Mouse (Mus musculus): ENCODE data around the gene Osbpl3.
A peak's percentile ranks its signal among the peaks of the same experiment; 100 is the strongest.
"Not testable (repeated sequence)": the region's sequence is repeated elsewhere in the genome, so short reads cannot be mapped to it uniquely, and the experiment has no call there.

Osbpl3 gene

GRCm38 (mm10) chr6:50453651-50454050 is 2.4 kb downstream of the Osbpl3 start:
- DNase-seq (ENCODE audit: low read depth, low spot score) = peak; percentile 16

DNA sequence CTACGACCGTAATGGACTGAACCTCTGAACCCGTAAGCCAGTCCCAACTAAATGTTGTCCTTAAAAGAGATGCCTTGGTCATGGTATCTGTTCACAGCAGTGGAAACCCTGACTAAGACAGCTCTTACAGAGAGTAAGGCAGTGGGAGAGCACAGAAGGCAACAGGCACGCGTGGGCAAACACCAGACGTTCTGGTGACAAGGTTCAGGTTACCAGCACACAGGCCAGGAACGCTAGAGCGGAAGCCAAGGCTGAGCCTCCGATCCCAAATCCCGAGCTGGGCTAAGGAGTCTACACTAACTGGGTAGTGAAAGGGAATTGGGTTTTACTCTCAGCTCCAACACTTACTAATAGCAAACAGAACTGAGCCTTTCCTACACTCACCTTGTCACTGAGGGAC is 3.8 kb downstream of the Osbpl3 start:
- no peak for DNase-seq (ENCODE audit: low read depth, low spot score)

DNA sequence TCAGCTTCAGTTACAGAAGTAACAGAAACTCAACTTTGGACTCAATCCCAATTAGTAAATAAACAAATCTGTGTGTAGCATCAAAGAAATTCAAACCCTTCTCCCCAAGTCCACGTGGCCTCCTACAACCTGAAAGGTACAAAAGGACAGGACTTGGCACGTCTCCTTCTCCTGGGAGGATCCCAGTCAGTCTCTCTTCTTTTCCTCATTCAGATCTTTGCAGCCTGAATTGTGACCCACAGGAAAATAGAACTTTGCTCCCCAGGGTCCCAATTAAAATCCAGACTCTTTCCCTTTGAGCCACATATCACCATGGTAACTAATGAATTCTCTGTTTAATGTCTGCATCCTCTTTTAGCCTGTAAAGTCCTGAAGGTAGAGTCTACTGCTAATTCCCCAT is 10.4 kb downstream of the Osbpl3 start:
- no peak for DNase-seq (ENCODE audit: low read depth, low spot score)

DNA sequence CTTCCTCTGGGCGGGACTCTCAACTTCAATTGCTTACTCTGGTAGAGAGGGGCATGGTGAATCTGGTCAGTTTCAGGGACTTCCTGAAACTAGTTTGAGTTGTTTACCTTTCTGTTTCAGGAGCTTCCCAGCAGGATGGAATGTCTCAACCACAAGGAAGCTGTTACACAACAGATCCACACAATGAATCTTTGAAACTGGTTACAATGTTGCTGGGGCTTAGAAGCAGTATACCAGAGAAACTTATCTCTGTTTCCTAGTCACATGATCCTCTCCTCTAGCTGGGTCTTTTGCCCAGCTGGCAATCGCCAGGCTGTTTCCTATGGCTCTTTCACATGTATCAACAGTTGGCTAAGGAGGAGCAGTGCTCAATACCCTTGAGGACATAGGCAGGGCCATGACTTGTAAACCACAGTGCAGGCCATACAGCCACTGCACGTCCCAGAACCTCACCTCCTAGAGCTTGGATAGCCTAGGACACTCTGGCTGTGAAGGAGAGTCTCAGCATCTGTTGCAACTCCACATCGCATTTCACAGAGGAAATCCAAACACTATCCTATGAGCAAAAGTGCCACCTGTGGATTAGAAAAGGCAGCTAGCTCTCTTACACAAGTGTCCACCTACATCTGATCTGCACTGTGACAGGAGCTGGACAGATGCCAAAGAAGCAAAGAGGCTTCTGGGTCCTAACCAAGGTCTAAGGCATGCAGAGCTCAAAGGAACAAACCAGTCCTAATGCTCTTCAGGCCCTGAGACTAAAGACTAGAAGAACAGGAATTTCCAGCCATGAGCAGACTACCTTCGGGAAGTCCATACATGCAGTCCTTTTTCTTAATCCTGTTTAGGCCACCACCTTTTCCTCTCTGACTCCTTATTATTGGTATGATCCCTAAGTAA is 14.8 kb downstream of the Osbpl3 start:
- no peak for DNase-seq (ENCODE audit: low read depth, low spot score)

DNA sequence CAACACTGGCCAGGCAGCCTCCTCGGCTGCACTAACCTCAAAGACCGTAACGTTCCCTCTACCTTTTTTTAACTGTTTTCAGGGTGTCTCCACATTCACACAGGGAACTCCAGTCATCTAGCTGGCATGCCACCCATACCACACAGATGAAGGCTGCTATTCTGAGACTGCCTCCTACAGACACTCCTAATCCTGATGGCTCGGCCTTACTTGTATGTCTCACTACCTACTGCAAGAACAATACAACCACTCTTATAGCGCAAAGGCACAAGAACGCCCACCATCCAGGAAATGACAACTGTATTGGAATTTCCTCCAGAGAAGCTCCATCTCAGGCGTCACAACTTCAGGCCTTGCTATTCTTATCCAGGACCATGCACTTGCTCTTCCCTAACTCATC is 15.8 kb downstream of the Osbpl3 start:
- no peak for DNase-seq (ENCODE audit: low read depth, low spot score)

- not testable (repeated sequence) for DNase-seq (ENCODE audit: low read depth, low spot score)
These were observed 17.1 kb downstream of the Osbpl3 start for GRCm38 (mm10) chr6:50438900-50439299.

DNA sequence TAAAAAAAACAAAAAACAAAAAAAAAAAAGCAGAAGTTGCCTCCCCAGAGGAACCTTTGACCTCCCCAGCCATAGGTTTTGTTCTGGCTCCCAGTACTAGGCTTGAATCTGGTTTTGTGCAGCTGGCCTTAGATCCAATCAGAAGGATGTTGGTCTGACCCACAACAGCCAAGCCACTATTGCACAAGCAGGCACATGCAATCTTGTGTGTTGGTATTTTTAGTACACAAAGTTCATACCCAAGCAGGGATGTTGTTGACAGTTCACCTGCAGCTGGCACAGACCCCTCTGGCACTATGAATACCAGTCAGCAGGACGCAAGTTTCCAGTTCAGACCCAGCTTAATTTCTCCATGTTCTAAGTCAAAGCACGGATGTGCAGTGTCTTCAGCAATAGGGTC is 18.2 kb downstream of the Osbpl3 start:
- no peak for DNase-seq (ENCODE audit: low read depth, low spot score)

GRCm38 (mm10) chr6:50436661-50437060 is 19.3 kb downstream of the Osbpl3 start:
- DNase-seq (ENCODE audit: low read depth, low spot score) = no peak

GRCm38 (mm10) chr6:50432491-50432890 is 23.5 kb downstream of the Osbpl3 start:
- no peak for DNase-seq (ENCODE audit: low read depth, low spot score)

- no peak for DNase-seq (ENCODE audit: low read depth, low spot score)
These were observed 26.7 kb downstream of the Osbpl3 start for GRCm38 (mm10) chr6:50429299-50429698.

DNA sequence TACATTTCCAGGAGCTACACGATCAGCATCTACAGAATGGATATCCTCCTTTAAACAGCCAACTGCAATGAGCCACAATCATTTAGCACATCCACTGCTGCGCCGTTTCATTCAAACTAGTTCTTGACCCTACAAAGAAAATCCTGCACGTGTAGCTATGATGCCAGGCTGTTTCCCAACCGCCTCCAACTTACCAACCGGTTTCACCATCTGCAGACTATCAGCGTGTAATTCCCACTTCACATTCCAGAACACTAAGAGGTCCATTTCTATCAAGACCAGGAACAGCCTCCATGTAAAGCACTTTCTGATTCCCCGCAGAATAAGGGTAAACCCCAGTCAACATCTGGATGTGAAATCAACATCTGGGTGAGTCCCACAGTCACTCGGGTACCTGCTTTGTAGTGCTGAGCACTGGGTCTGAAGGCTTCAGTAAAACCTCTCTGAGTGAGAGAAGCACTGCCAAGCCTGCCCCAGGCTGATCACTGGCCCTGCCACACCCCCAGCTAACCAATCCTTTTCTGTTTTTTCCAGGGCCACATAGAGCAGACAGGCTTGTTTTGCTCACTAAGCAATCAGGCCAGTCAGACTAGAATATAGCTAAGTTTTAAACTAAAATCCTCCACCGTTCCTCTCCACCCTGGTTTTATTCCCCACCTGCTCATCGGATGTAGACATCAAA is 28.8 kb downstream of the Osbpl3 start:
- no peak for DNase-seq (ENCODE audit: low read depth, low spot score)

- no peak for DNase-seq (ENCODE audit: low read depth, low spot score)
These were observed 29.4 kb downstream of the Osbpl3 start for GRCm38 (mm10) chr6:50426571-50426970.

DNA sequence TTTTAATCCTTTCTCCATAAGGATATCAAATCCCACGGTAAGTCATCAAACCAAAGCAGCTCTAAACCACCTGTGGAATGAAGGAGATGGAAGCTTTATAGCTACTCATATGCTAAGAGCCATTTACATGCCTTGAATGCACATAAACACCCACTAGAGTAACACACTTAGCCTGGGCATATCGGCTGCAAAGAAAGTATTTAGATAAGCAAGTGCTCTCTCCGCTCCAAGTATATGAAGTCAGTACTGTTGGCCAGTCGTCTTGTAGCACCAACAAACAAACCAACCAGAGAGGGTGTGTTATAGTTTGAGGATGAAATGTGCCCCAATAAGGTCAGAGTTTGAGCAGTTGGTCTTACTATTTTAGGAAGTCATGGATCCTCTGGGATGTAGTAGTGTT is 31.7 kb downstream of the Osbpl3 start:
- no peak for DNase-seq (ENCODE audit: low read depth, low spot score)

DNA sequence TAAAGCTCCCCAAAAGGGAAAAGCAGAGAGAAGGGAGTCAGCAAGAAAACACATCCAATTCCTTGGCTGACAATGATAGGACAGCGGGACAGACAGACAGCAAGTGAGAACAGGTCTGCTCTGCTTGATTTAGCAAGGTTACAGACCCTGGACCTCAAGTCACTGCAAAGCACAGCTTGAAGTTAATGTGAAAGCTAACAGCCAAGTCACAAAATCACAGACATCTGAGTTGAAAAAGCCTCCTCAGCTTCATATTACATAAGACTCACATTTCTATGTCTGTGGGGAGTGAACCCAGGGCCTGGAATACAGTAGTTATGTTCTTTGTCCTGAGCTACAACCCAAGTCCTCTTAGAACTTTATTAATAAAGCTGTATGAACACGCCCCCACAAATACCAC is 35.6 kb downstream of the Osbpl3 start:
- no peak for DNase-seq (ENCODE audit: low read depth, low spot score)

- no peak for DNase-seq (ENCODE audit: low read depth, low spot score)
These were observed 36.3 kb downstream of the Osbpl3 start for GRCm38 (mm10) chr6:50419518-50420290.

- DNase-seq (ENCODE audit: low read depth, low spot score) = no peak
These were observed 37.0 kb downstream of the Osbpl3 start for GRCm38 (mm10) chr6:50418951-50419350.

GRCm38 (mm10) chr6:50416854-50417253 is 39.1 kb downstream of the Osbpl3 start:
- no peak for DNase-seq (ENCODE audit: low read depth, low spot score)

- no peak for DNase-seq (ENCODE audit: low read depth, low spot score)
These were observed 40.6 kb downstream of the Osbpl3 start for GRCm38 (mm10) chr6:50415431-50415830.

- DNase-seq (ENCODE audit: low read depth, low spot score) = no peak
These were observed 41.5 kb downstream of the Osbpl3 start for GRCm38 (mm10) chr6:50414547-50414946.

- no peak for DNase-seq (ENCODE audit: low read depth, low spot score)
These were observed 42.6 kb downstream of the Osbpl3 start for GRCm38 (mm10) chr6:50413381-50413780.

GRCm38 (mm10) chr6:50412174-50412573 is 43.8 kb downstream of the Osbpl3 start:
- no peak for DNase-seq (ENCODE audit: low read depth, low spot score)

DNA sequence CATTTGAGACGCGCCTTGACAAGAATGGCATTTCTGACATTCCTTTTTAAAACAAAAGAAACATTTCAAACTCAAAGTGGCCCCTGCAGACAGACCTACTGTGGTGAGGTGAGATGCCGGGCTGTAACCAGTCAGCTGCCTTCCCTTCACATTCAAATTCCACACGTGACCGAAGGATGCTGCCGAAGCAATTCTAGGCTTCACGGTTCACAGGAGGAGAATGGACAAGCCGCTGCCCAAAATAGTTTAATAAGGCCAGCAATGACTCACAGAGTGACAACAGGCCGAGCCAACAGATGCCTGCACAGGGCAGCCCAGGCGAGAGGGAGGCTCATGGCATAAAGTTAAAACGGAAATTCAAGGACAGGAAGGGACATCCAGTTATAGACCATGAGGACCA is 51.3 kb downstream of the Osbpl3 start:
- peak; percentile 28 for DNase-seq (ENCODE audit: low read depth, low spot score)

Measured in mesoderm, embryonic 11.5 days (tissue).